Mouse (Mus musculus): ENCODE data around the gene Ptges.

- TF ChIP-seq POLR2A (IDR thresholded peaks at IDR 0.05; ENCODE audit: control insufficient read depth, extremely low read depth, insufficient read depth, low read length, poor library complexity): no peak
- no peak for TF ChIP-seq CTCF (IDR thresholded peaks at IDR 0.05; ENCODE audit: borderline replicate concordance, control insufficient read depth, extremely low read depth, insufficient read depth, low read length, poor library complexity)
Observed at GRCm38 (mm10) chr2:30848184-30848583, 81.5 kb downstream of the Ptges start.

All from thymus, adult 2 months (tissue).